Mouse (Mus musculus): ENCODE results near the gene Prss32. TPM values are rescaled to one million over a fixed set of nuclear protein-coding genes. Genes with fewer than 3 reads are reported as not detected.

Prss32 gene
- polyA plus RNA-seq, 1 experiment from 2014 or later = not detected

GRCm38 (mm10) chr17:23828271-23829001, 15.2 kb upstream of the Prss32 start:
- peak; percentile 82 for ATAC-seq (ENCODE audit: low read depth)
- H3K4me2 ChIP-seq (ENCODE audit: low read depth, low read length) = peak overlapping the region; percentile 68
- WGBS = 0% methylated on average over 40 of the region's 47 CpGs
- H3K36me3 ChIP-seq (ENCODE audit: control insufficient read depth, insufficient read depth, low read length) = peaks cover 29% of the 10 kb centered on the region
- H3K27me3 ChIP-seq (ENCODE audit: control insufficient read depth, insufficient read depth, low read length) = no peaks in the 10 kb centered on the region
- peak overlapping the region; percentile 77 for H3K4me3 ChIP-seq (ENCODE audit: low read depth, low read length)
- peaks cover 16% of the 10 kb centered on the region for H3K4me1 ChIP-seq (ENCODE audit: control insufficient read depth, insufficient read depth, low read length)
- H3K9ac ChIP-seq (replicated peaks; ENCODE audit: low read depth, low read length) = peak overlapping the region; percentile 81
- H3K27ac ChIP-seq (ENCODE audit: low read depth, low read length) = peak overlapping the region; percentile 93
- H3K9me3 ChIP-seq (ENCODE audit: control insufficient read depth, low read length) = no peaks in the 10 kb centered on the region

- ATAC-seq (ENCODE audit: low read depth) = peak; percentile 95
- peaks cover 3% of the 10 kb centered on the region; the same call in 1 of the 2 replicates for H3K27me3 ChIP-seq (ENCODE audit: control insufficient read depth, insufficient read depth, low read length)
- H3K4me1 ChIP-seq (ENCODE audit: control insufficient read depth, insufficient read depth, low read length) = peaks cover 16% of the 10 kb centered on the region
- peak within 1 kb of the TSS; percentile 93 for H3K27ac ChIP-seq (ENCODE audit: low read depth, low read length)
- peak within 1 kb of the TSS; percentile 81 for H3K9ac ChIP-seq (replicated peaks; ENCODE audit: low read depth, low read length)
- peaks cover 23% of the 10 kb centered on the region for H3K36me3 ChIP-seq (ENCODE audit: control insufficient read depth, insufficient read depth, low read length)
- H3K4me2 ChIP-seq (ENCODE audit: low read depth, low read length) = peak within 1 kb of the TSS; percentile 68
- H3K9me3 ChIP-seq (ENCODE audit: control insufficient read depth, low read length) = no peaks in the 10 kb centered on the region
- under 1% methylated on average over 19 of the region's 42 CpGs for WGBS
- peak within 1 kb of the TSS; percentile 77 for H3K4me3 ChIP-seq (ENCODE audit: low read depth, low read length)
Measured at GRCm38 (mm10) chr17:23829064-23829619, 14.5 kb upstream of the Prss32 start, which contains the start of gene Elob. TSS of gene Elob (minus strand) at chr17:23829136.

GRCm38 (mm10) chr17:23831201-23831600, 12.5 kb upstream of the Prss32 start:
- no peak overlapping the region for H3K9ac ChIP-seq (replicated peaks; ENCODE audit: low read depth, low read length)
- no peak overlapping the region for H3K4me2 ChIP-seq (ENCODE audit: low read depth, low read length)
- H3K4me1 ChIP-seq (ENCODE audit: control insufficient read depth, insufficient read depth, low read length) = peaks cover 16% of the 10 kb centered on the region
- 100% methylated on average over 1 of the region's 1 CpGs for WGBS
- H3K36me3 ChIP-seq (ENCODE audit: control insufficient read depth, insufficient read depth, low read length) = peaks cover 3% of the 10 kb centered on the region
- no peaks in the 10 kb centered on the region for H3K9me3 ChIP-seq (ENCODE audit: control insufficient read depth, low read length)
- H3K27me3 ChIP-seq (ENCODE audit: control insufficient read depth, insufficient read depth, low read length) = peaks cover 3% of the 10 kb centered on the region; the same call in 1 of the 2 replicates
- H3K4me3 ChIP-seq (ENCODE audit: low read depth, low read length) = no peak overlapping the region
- H3K27ac ChIP-seq (ENCODE audit: low read depth, low read length) = no peak overlapping the region
- no peak for ATAC-seq (ENCODE audit: low read depth)

- H3K27me3 ChIP-seq (ENCODE audit: control insufficient read depth, insufficient read depth, low read length) = peaks cover 3% of the 10 kb centered on the region; the same call in 1 of the 2 replicates
- no peak for ATAC-seq (ENCODE audit: low read depth)
- H3K4me2 ChIP-seq (ENCODE audit: low read depth, low read length) = no peak within 1 kb of the TSS
- no peak within 1 kb of the TSS for H3K4me3 ChIP-seq (ENCODE audit: low read depth, low read length)
- no peak within 1 kb of the TSS for H3K27ac ChIP-seq (ENCODE audit: low read depth, low read length)
- H3K4me1 ChIP-seq (ENCODE audit: control insufficient read depth, insufficient read depth, low read length) = no peaks in the 10 kb centered on the region
- WGBS = 76% methylated on average over 8 of the region's 8 CpGs
- no peaks in the 10 kb centered on the region for H3K9me3 ChIP-seq (ENCODE audit: control insufficient read depth, low read length)
- no peaks in the 10 kb centered on the region for H3K36me3 ChIP-seq (ENCODE audit: control insufficient read depth, insufficient read depth, low read length)
- no peak within 1 kb of the TSS for H3K9ac ChIP-seq (replicated peaks; ENCODE audit: low read depth, low read length)
Measured at GRCm38 (mm10) chr17:23836006-23836575, 7.6 kb upstream of the Prss32 start, which contains the start of gene Prss33. TSS of gene Prss33 (minus strand) at chr17:23836056.

GRCm38 (mm10) chr17:23841145-23841544, 2.5 kb upstream of the Prss32 start:
- H3K27me3 ChIP-seq (ENCODE audit: control insufficient read depth, insufficient read depth, low read length) = no peaks in the 10 kb centered on the region
- H3K36me3 ChIP-seq (ENCODE audit: control insufficient read depth, insufficient read depth, low read length) = no peaks in the 10 kb centered on the region
- peak; percentile 30; the same call in 1 of the 2 replicates for ATAC-seq (ENCODE audit: low read depth)
- no peak overlapping the region for H3K27ac ChIP-seq (ENCODE audit: low read depth, low read length)
- no peaks in the 10 kb centered on the region for H3K4me1 ChIP-seq (ENCODE audit: control insufficient read depth, insufficient read depth, low read length)
- H3K4me2 ChIP-seq (ENCODE audit: low read depth, low read length) = no peak overlapping the region
- H3K9me3 ChIP-seq (ENCODE audit: control insufficient read depth, low read length) = no peaks in the 10 kb centered on the region
- no peak overlapping the region for H3K4me3 ChIP-seq (ENCODE audit: low read depth, low read length)
- H3K9ac ChIP-seq (replicated peaks; ENCODE audit: low read depth, low read length) = no peak overlapping the region
- WGBS = 32% methylated on average over 4 of the region's 4 CpGs

- H3K4me1 ChIP-seq (ENCODE audit: control insufficient read depth, insufficient read depth, low read length) = no peaks in the 10 kb centered on the region
- 0 out of 2 replicates have a peak overlapping the region, but pooled peaks have one; percentile 7 for H3K4me2 ChIP-seq (ENCODE audit: low read depth, low read length)
- no peak overlapping the region for H3K9ac ChIP-seq (replicated peaks; ENCODE audit: low read depth, low read length)
- H3K9me3 ChIP-seq (ENCODE audit: control insufficient read depth, low read length) = no peaks in the 10 kb centered on the region
- ATAC-seq (ENCODE audit: low read depth) = no peak; the same call in 1 of the 2 replicates
- no peaks in the 10 kb centered on the region for H3K36me3 ChIP-seq (ENCODE audit: control insufficient read depth, insufficient read depth, low read length)
- H3K27me3 ChIP-seq (ENCODE audit: control insufficient read depth, insufficient read depth, low read length) = no peaks in the 10 kb centered on the region
- no peak overlapping the region for H3K27ac ChIP-seq (ENCODE audit: low read depth, low read length)
- no peak overlapping the region for H3K4me3 ChIP-seq (ENCODE audit: low read depth, low read length)
- WGBS = 43% methylated on average over 23 of the region's 23 CpGs
Measured at GRCm38 (mm10) chr17:23843141-23843811, 379 bp upstream of the Prss32 start.

- 64% methylated on average over 2 of the region's 2 CpGs for WGBS
- Histone ChIP-seq H3K36me3 (ENCODE audit: control insufficient read depth, insufficient read depth, low read length) (no peaks in the 10 kb centered on the region), H3K27ac (ENCODE audit: low read depth, low read length) (no peak overlapping the region), H3K4me2 (ENCODE audit: low read depth, low read length) (no peak overlapping the region), H3K4me3 (ENCODE audit: low read depth, low read length) (no peak overlapping the region), H3K27me3 (ENCODE audit: control insufficient read depth, insufficient read depth, low read length) (no peaks in the 10 kb centered on the region), H3K9me3 (ENCODE audit: control insufficient read depth, low read length) (no peaks in the 10 kb centered on the region), H3K9ac (replicated peaks; ENCODE audit: low read depth, low read length) (no peak overlapping the region), H3K4me1 (ENCODE audit: control insufficient read depth, insufficient read depth, low read length) (no peaks in the 10 kb centered on the region)
- ATAC-seq (ENCODE audit: low read depth) = no peak
Measured at GRCm38 (mm10) chr17:23850028-23850427, 6.4 kb downstream of the Prss32 start.

GRCm38 (mm10) chr17:23850853-23851749, 7.4 kb downstream of the Prss32 start:
- ATAC-seq (ENCODE audit: low read depth) = peak; percentile 76; the same call in 1 of the 2 replicates
- Histone ChIP-seq H3K4me3 (ENCODE audit: low read depth, low read length) (no peak overlapping the region), H3K36me3 (ENCODE audit: control insufficient read depth, insufficient read depth, low read length) (no peaks in the 10 kb centered on the region), H3K9me3 (ENCODE audit: control insufficient read depth, low read length) (no peaks in the 10 kb centered on the region), H3K27me3 (ENCODE audit: control insufficient read depth, insufficient read depth, low read length) (no peaks in the 10 kb centered on the region), H3K4me1 (ENCODE audit: control insufficient read depth, insufficient read depth, low read length) (no peaks in the 10 kb centered on the region), H3K27ac (ENCODE audit: low read depth, low read length) (no peak overlapping the region), H3K9ac (replicated peaks; ENCODE audit: low read depth, low read length) (no peak overlapping the region), H3K4me2 (ENCODE audit: low read depth, low read length) (no peak overlapping the region)
- WGBS = 61% methylated on average over 18 of the region's 19 CpGs
